In the genomic region with DNA sequence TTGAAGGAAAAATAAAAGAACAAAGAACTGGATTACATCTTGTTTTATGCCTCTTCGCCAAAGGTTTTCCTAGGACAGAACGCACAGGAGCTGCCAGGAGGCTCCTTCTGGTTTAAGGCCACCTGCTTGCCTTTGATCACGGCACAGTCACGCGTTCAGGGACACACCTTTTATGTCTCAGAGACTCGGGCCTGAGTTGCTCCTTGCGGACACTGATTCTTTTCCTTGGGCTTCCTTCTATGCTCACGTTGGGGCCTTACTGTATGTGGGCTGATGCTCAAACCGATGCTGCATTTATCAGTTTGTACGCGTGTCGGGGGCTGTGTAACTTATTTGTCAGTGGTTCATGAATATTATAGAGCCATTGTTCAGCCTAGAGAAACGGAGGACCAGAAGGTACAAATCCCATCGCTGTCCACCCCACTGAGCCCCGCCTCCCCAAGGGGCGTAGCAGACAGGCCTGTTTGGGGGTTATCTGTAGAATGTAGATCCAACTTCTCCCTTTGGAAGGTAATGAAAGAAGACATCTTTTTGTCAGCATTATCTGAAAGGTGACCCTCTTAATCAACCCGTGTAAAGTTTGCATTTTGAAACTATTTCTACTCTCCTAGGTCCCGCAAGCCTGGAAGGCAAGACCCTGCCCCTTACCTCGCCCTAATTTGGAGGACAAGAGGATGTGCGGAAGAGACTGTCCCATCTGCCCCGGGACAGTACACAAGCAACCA, we compare ENCODE assay signal across 8 mouse cellular contexts. TPM values are rescaled to one million over a fixed set of nuclear protein-coding genes. Genes with fewer than 3 reads are reported as not detected.
A peak's percentile ranks its signal among the peaks of the same experiment; 100 is the strongest.
DNase-seq lines count a peak whose midpoint lies in the region; ATAC-seq and TF ChIP-seq lines count a peak whose summit lies in the region.

No protein-coding gene starts in this region.

- DNase-seq in testis, postnatal 14 days (ENCODE audit: low spot score), result no peak
- DNase-seq in liver, embryonic 13.5 days, result no peak
- no peak for DNase-seq in stomach, postnatal 0 days (ENCODE audit: low spot score)
- no peak for DNase-seq in left cerebral cortex, adult 9 months (ENCODE audit: low spot score in 2 of 2)
- DNase-seq in right cerebral cortex, adult 2 months (ENCODE audit: low spot score in 2 of 2), result no peak

- 43% methylated on average over 21 of the region's 21 CpGs for WGBS in liver, embryonic 13.5 days (ENCODE audit: insufficient replicate concordance)
- 40% methylated on average over 21 of the region's 21 CpGs for WGBS in stomach, postnatal 0 days

- H3K9me3 ChIP-seq in erythroblast, embryonic 14.5 days (ENCODE audit: control insufficient read depth, low read length), result no peaks in the 10 kb centered on the region
- no peaks in the 10 kb centered on the region for H3K9me3 ChIP-seq in liver, embryonic 13.5 days (replicated peaks)
- H3K9me3 ChIP-seq in stomach, postnatal 0 days (ENCODE audit: control insufficient read depth, low read length), result no peaks in the 10 kb centered on the region

- no peak for TF ChIP-seq EP300 in stomach, postnatal 0 days (optimal IDR thresholded peaks at IDR 0.05)

- no peak for TF ChIP-seq POLR2A in testis, adult 2 months (IDR thresholded peaks at IDR 0.05; ENCODE audit: control insufficient read depth, low read depth, low read length)

- no peak overlapping the region for H3K27ac ChIP-seq in testis, adult 2 months (ENCODE audit: control insufficient read depth, insufficient read depth, low read depth, low read length)
- H3K27ac ChIP-seq in liver, embryonic 13.5 days, result no peak overlapping the region
- peak overlapping the region; percentile 63; the same call in 1 of the 2 replicates for H3K27ac ChIP-seq in stomach, postnatal 0 days (replicated peaks)

- H3K9ac ChIP-seq in liver, embryonic 13.5 days, result no peak overlapping the region
- H3K9ac ChIP-seq in stomach, postnatal 0 days (ENCODE audit: low read length), result peak overlapping the region; percentile 57

- peak overlapping the region; percentile 71 for H3K4me2 ChIP-seq in liver, embryonic 13.5 days
- H3K4me2 ChIP-seq in stomach, postnatal 0 days (replicated peaks; ENCODE audit: low read depth), result peak overlapping the region; percentile 83

- no peak for TF ChIP-seq CTCF in testis, adult 2 months (IDR thresholded peaks at IDR 0.05; ENCODE audit: control insufficient read depth, insufficient read depth, insufficient replicate concordance, low read depth, low read length)
- TF ChIP-seq CTCF in stomach, postnatal 0 days (IDR thresholded peaks at IDR 0.05; ENCODE audit: low read depth), result no peak

- H3K4me3 ChIP-seq in erythroblast, embryonic 14.5 days (replicated peaks), result peak overlapping the region; percentile 26
- H3K4me3 ChIP-seq in testis, adult 2 months (ENCODE audit: control insufficient read depth, low read depth, low read length), result peak overlapping the region; percentile 58
- H3K4me3 ChIP-seq in liver, embryonic 13.5 days (replicated peaks), result peak overlapping the region; percentile 49
- H3K4me3 ChIP-seq in stomach, postnatal 0 days (ENCODE audit: low read depth, low read length), result peak overlapping the region; percentile 44

- H3K27me3 ChIP-seq in erythroblast, embryonic 14.5 days (ENCODE audit: control insufficient read depth), result no peaks in the 10 kb centered on the region
- no peaks in the 10 kb centered on the region for H3K27me3 ChIP-seq in testis, adult 2 months (ENCODE audit: control insufficient read depth, insufficient read depth, low read length)
- H3K27me3 ChIP-seq in liver, embryonic 13.5 days, result no peaks in the 10 kb centered on the region
- H3K27me3 ChIP-seq in stomach, postnatal 0 days (ENCODE audit: control insufficient read depth, insufficient read depth, low read length), result no peaks in the 10 kb centered on the region

- no peak for ATAC-seq in erythroblast, adult 5-6 weeks (replicated peaks; ENCODE audit: low FRiP score, poor library complexity, severe bottlenecking)
- no peak for ATAC-seq in liver, embryonic 13.5 days (ENCODE audit: low read depth)
- ATAC-seq in stomach, postnatal 0 days (ENCODE audit: low FRiP score, low TSS enrichment), result no peak

- no peaks in the 10 kb centered on the region for H3K36me3 ChIP-seq in erythroblast, embryonic 14.5 days (ENCODE audit: control insufficient read depth)
- H3K36me3 ChIP-seq in testis, adult 2 months (ENCODE audit: control insufficient read depth, insufficient read depth, low read length), result no peaks in the 10 kb centered on the region
- no peaks in the 10 kb centered on the region for H3K36me3 ChIP-seq in liver, embryonic 13.5 days
- H3K36me3 ChIP-seq in stomach, postnatal 0 days (ENCODE audit: control insufficient read depth, insufficient read depth, low read length), result no peaks in the 10 kb centered on the region

- H3K4me1 ChIP-seq in erythroblast, embryonic 14.5 days (ENCODE audit: control insufficient read depth), result peaks cover 5% of the 10 kb centered on the region
- H3K4me1 ChIP-seq in testis, adult 2 months (ENCODE audit: control insufficient read depth, insufficient read depth, low read length), result peaks cover 7% of the 10 kb centered on the region
- H3K4me1 ChIP-seq in liver, embryonic 13.5 days (replicated peaks), result peaks cover 12% of the 10 kb centered on the region; the same call in 1 of the 2 replicates
- peaks cover 2% of the 10 kb centered on the region for H3K4me1 ChIP-seq in stomach, postnatal 0 days (replicated peaks; ENCODE audit: control insufficient read depth, insufficient read depth)

RNA-seq across cellular contexts. Expression of a gene that starts 0.8 kb away (rescaled TPM):
- not detected in 2 replicates for polyA plus RNA-seq in erythroblast, embryonic 14.5 days (2012)
- not detected in 2 replicates for total RNA-seq in erythroblast, adult 5-6 weeks (2015; ENCODE audit: low replicate concordance)
- 0.17 TPM in 1 of 2 replicates, not detected in the other for total RNA-seq in erythroblast, adult 5-6 weeks (2017; ENCODE audit: low replicate concordance)
- polyA plus RNA-seq in testis, adult 2 months (2012; rRNA removed), result 0.75 and 0.77 TPM in 2 replicates
- 0.09 and 0.23 TPM in 2 replicates for polyA plus RNA-seq in liver, embryonic 13.5 days (2015; fragmentation: Nextera tagmentation; extraction: Ambion mirVana)
- 0.86 and 0.94 TPM in 2 replicates for polyA plus RNA-seq in stomach, postnatal 0 days (2015; fragmentation: Nextera tagmentation; extraction: Ambion mirVana)
